ENCODE assay signal across 1 mouse cellular context in the genomic region with DNA sequence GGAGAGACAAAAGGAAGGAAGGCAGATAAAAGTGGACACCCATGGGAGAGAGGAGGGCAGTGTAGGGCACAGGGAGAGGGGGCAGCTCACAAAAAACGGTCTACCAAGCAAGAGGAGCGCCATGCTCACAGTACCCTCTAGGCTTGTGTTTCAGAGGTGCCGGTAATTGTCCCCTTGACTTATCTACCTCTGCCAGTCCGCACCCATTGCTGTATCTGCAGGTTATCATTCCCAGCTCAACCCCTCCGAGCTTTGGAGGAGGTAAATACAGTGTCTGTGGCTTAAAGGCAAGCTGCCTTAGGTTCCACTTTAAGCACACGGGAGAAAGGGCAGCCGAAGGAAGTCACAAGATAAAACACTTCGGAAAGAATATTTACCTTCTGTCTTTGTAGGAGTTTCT.
TF ChIP-seq lines count a peak whose summit lies in the region.

No protein-coding gene starts in this region.

TF ChIP-seq in MEL, 35 proteins besides CTCF, POLR2A, EP300 and RAD21 (continued from another document):
- TF ChIP-seq TCF12 (IDR thresholded peaks at IDR 0.05; ENCODE audit: low read depth, low read length): 0 out of 2 replicates have a peak, but pooled peaks have one; percentile 41
- no peak for TF ChIP-seq MEF2A (IDR thresholded peaks at IDR 0.05; ENCODE audit: extremely low read depth, insufficient replicate concordance, low read depth, low read length, poor library complexity, severe bottlenecking)
- 0 out of 2 replicates have a peak, but pooled peaks have one; percentile 20 for TF ChIP-seq GATA1 (IDR thresholded peaks at IDR 0.05; ENCODE audit: low read depth, low read length)
- TF ChIP-seq ZNF384 (IDR thresholded peaks at IDR 0.05; ENCODE audit: low read depth, low read length): no peak
